Mouse (Mus musculus): ENCODE results near the gene Bcl2l11.

Bcl2l11 gene

DNA sequence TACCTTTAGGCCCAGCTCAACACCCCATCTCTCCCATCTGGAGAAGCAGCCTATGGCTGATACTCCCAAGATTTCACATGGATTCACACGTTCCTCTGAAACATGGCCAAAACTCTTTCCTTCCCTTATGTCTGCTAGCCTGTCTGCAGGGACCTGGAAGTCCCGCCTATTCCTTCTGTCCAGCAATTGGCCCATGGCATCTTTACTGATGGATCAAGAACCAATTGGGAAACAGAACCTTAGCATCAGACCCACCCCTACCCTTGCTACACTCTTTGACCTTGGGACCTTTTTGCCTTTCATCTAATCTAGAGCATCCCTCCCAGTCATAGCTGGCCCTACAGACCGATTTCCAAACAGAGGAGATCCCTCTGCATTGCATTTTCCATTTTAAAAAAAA lies 11.2 kb upstream of the Bcl2l11 start:
- DNase-seq, result no peak

DNA sequence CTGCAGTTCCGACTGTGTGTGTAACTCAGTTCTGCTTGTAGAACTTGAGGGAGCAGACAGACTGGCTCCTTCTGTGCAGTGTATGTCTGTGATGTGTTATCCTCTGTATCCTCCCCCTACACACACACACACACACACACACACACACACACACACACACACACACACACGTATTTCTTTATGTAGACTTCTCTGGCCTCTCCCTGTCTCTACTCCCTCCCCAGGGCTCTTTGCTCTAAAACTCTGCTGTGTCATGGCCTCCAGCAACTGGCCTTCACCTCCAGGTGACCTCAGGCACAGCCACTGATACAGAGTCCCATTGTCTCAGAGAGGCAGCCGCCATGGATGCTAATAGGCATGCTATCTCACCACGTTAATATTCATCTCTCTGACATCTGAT lies 10.3 kb upstream of the Bcl2l11 start:
- DNase-seq, result no peak

DNA sequence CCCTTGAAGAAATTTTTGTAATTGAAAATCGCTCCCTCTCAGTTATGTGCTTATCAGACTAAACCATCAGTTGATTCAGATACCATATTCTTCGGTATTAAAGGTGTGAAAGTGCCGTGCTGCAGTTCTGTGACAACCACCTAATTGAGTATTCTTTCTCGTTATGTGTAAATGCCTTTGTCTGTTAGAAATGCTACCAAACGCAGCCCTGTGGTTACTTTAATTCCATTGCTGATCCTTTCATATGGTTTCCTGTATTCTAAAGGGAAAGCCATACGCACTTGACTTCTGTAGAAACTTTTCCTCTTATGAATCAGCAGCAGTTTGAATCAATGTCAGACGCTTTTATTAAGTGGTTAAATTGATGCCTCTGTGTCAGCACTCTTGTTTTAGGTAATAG lies 8.2 kb upstream of the Bcl2l11 start:
- no peak for DNase-seq

DNA sequence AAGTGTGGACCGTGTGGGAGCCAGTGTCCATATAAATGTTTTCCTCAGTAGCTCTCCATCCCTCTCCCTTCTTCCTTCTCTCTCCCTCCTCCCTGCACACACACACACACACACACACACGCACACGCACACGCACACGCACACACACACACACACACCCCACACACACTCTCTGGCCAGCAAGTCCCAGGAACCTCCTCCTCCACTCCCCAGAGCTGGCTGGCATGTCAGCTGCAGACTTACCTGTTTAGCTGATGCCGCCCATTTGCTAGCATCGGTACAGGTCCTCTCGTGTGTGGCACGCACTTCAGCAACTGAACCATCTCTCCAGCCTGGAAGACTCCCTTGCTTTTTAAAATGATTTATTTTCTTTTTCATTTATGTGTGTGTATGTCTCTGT lies 6.9 kb upstream of the Bcl2l11 start:
- no peak for DNase-seq

DNA sequence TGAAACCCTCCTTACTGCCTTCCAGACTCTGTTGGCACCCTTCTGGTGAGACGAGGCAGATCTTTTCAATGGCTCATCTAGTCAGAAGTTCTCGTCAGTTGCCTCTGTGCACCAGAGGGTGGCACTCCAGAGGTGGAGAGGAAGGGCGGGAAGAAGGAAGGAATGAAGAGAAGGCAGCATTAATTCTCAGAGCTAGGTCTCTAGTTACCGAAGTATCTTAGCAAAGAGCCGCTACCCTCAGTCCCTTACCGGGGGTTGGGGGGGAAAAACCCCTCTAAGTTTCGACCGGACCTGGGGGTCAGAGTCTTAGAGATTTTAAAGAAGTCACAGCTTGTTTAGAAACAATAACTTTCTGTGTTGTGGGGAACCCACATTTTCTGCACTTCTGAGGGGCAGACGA lies 3.3 kb upstream of the Bcl2l11 start:
- peak; percentile 55 to 73 for DNase-seq

DNA sequence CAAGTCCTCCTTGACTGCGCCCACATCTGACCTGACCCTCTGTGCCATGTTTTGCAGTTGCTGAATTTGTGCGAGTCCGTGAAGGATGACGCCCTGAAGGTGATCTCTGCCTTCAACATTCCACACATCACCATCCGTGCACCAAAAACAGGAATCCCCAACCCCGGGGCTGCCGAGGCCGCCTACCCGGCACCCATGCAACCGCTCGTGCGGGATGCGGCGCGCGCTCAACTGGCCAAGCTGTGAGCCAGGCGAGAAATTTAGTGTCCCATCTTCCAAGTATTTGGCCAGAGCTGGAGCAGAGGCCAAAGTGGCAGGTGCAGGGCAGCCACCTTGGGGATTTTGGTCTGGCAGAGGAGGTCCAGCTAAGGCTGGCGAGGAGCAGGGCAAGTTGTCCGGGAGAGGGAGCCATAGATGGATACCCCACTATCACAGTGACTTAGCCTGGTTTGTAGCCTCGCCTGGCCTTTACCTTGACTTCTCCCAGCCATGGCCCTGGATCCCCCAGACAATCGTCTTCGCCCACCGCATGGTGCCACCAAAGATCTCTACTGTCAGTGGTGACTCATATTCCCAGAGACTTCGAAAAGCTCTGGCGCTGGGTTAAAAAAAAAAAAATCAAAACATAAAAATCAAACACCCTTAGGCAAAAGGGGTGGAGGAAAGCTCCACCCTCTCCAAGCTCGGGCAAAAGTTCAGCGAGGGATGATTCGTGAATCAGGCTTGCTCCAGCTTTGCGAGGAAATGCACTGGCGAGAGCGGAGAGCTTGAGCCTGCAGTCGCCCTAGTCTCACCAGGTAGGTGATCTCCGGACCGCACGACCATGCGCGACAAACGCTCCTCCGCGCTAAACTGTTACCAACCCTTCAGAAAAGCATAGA lies 2.7 kb upstream of the Bcl2l11 start:
- DNase-seq, result peak; percentile 47 to 53

DNA sequence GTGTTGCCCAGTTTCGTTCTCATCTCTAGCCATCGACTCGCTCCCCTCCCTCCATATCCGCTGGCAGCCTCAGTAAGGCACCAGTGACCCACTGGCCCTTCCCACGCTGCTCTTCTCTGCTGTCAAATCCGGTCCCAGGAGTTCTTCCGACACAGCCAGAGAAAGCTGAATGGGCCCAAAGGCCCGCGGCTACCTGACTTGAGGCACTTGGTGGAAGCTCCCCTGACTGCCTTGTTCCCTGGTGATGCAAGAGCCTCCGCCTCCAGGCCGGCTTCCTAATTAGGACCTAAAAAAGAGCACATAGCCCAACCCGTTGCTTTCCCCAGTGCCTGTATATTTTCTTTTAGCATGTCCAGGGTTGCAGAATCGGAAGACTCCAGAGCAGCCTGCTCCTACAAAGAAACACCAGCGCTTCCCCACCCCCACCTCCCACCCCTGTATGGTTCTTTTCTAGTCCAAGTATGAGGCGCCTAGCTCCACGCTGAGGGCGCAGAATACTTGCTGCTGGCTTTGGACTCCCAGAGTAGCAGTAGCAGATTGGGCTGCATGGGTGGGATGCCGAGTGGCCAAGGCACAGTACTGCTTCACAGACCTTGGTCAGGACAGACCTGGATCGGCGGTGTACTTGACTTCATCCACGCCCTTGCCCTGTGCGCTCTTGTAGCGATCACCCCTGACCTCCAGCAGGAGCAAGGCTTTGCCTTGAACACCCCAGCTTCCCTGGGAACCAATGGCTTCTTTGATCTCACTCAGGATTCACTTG lies 1.7 kb upstream of the Bcl2l11 start:
- peak in 1 of 2 experiments; percentile 33 for DNase-seq

DNA sequence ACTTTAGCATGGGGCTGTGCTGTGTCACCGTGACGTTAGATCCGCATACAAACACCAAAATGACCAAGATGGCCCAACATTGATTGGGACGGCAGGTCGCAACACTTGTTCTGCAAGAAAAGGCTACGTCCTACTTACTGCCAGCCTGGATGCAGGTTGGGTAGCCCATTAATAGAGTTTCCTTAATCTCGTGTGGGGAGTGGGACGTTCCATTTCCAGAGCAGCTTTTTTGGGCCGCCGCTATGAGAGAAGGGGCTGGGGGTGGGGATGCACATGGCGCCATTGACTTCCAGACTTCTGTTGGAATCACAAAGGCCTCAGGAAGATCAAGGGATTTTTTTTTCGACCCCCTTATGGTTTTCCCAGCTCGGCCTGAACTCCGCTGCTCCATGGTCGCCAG lies 1.1 kb upstream of the Bcl2l11 start:
- peak in 1 of 2 experiments; percentile 12 for DNase-seq

DNA sequence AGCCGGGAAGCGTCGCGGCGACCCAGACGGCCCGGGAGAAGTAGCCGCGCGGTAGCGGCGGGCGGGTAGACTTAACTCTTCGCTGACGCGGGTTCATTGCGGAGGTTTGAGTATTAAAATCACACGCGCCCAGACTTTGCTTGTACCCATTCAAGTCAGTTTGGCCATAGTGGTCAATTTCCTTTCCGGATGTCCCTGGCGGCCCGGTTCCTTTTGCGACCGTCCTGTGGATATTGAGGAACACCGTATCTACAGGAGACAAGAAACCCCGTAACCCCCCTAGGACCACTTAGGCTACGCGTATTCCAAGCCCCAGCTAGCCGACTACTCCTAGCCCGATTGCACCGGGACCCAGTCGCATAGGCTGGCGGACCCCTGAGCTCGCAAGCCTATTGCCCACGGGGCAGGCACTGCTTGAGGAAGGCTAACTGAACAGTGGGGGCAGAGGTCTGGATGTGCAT lies 783 bp downstream of the Bcl2l11 start:
- DNase-seq, result no peak

DNA sequence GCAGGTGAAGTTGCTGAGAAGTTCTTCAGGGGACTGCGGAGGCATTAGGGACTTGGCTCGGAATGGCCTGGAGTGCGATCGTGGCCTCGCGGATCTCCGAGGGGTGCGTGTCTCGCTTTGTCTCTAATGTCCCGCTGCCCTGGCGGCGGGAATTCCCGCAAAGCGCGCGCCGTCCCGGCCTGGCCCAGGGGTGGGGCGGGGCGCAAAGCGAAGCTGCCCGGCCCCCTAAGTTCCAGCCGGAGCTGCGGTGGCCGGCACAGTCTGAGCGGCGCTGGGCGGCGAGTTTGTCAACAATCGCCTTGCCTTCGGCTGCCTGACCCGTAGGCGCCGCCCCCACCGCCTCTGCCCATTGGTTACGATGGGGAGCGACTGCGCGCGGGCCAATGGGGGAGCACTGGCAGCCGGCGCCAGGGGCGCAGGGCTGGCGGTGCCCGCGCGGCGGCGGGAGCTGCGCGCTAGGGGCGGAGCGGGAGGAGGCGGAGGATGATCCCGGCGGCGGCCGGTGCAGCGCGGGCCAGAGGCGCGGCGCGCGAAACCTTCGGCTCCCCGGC lies 1.4 kb downstream of the Bcl2l11 start:
- DNase-seq, result peak; percentile 91 to 95

DNA sequence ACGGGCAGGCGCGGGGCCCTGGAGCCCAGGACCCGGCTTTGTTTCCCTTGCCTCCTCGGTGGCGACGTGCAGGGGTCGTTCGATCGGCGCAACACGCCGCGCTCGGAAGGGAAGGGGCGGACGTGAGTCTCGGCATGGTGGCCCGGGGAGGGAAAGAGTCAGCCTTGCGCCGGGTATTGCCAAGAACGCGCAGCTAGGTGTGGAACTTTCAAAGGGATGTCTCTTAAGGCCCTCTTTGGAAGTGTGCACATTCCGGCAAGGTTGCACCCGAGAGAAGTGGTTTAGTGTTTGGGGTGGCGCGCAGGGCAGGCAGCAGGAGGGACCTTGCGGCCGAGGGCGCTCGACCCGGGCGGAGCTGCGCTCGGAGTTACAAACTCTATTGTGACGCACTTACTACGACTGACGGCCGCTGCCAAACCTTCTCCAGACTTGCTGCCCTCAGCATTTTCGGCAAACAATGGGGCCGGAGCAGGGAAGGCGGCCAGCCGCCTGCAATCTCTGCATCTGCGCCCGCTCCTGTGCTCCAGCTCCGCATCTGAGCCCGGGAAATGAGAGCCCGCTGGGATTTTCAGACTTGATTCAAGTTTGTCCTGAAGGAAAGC lies 2.0 kb downstream of the Bcl2l11 start:
- DNase-seq, result peak; percentile 70 to 71

DNA sequence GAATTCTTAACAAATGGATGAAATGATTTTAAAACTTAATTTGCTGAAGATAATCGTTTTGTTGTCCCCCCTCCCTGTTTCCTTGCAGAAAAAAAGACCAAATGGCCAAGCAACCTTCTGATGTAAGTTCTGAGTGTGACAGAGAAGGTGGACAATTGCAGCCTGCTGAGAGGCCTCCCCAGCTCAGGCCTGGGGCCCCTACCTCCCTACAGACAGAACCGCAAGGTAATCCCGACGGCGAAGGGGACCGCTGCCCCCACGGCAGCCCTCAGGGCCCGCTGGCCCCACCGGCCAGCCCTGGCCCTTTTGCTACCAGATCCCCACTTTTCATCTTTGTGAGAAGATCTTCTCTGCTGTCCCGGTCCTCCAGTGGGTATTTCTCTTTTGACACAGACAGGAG lies 2.7 kb downstream of the Bcl2l11 start:
- no peak for DNase-seq

DNA sequence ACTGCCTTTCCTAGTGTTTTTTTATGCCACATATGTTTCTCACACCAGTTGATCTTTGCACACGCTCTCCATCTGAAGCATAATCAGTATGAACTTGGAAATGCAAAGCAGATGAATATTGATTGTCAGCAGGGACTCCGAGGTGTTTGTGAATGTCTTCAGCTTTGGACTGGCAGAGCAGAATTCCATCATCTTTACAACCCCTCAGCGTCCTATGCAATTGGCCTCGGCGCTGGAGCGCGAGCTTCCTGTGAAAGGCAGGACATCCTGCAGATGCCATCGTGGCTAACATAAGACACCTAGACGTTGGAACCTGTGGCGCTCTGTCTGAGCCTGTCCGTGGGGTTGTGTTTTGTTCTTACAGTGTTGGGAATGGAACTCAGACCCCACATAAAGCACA lies 5.7 kb downstream of the Bcl2l11 start:
- no peak for DNase-seq

DNA sequence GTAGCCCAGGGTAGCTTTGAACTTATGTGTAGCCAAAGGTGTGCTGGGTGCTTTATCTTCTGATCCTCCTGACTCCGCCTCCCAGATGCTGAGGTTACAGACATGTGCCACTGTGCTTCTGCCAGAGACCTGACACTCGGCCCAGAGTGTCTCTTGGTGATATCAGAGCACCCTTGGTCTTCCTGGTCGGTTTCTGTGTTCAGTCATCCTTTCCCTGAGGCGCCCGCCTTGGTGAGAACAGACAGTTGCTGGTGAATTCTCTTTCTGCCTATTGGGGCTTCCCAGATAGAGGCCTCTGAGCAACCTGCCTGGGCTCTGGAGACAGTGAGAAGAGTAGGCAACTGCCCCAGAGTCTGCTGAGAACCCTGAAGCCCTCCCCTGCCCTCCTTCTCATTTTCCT lies 6.8 kb downstream of the Bcl2l11 start:
- DNase-seq, result no peak

DNA sequence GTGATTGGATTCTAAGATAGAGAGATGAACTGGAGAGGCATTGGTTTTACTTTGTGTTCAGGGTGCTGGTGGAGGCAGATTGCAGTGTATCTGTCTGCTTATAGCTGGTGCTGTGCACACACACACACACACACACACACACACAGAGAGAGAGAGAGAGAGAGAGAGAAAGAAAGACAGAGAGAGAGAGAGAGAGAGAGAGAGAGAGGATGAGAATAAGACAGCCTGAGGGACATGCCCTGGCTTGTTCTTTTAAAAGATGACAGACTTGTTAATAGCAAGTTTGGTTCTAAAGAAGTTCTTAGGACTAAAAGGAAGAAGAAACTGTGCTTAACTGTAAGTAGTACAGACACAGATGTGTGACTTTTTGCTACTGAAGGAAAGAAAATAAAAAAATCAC lies 8.0 kb downstream of the Bcl2l11 start:
- DNase-seq, result no peak

DNA sequence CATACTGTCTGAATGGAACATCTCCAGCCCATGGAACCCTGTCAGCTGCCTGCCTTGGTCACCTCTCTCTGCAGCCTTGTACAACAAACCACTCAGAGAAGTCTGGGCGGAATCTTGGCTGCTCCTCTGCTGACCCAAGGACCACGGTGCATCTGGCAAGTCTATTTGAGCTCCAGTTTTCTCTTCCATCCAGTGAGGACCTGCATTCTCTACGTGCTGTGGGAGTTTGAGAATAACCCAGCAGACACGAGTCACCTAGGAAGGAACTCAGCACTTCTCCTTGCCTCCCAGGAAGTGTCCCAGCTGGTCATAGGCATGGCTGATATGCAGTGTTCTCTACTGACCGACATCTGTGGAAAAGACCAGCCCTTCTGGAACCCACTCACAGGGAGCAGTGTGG lies 8.6 kb downstream of the Bcl2l11 start:
- no peak for DNase-seq

DNA sequence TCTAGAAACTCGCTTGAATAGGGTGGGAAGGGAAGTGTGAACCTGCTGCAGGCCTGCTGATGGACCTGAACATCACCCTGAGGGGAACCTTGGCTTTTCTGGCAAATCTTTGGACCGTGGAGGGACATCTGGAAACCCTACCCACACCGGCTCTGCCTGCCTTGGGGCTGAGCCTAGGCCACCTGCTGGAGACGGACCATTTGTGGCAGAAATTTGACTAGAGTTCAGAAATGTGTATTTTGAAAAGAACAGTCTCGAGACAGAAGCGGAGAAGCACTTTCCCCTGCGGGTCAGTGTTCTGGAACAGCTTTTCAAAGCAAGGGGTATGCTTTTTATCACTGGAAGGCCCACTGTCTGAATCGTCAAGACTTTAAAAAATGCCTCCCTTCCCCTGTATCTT lies 9.1 kb downstream of the Bcl2l11 start:
- DNase-seq, result peak in 1 of 2 experiments; percentile 26

DNA sequence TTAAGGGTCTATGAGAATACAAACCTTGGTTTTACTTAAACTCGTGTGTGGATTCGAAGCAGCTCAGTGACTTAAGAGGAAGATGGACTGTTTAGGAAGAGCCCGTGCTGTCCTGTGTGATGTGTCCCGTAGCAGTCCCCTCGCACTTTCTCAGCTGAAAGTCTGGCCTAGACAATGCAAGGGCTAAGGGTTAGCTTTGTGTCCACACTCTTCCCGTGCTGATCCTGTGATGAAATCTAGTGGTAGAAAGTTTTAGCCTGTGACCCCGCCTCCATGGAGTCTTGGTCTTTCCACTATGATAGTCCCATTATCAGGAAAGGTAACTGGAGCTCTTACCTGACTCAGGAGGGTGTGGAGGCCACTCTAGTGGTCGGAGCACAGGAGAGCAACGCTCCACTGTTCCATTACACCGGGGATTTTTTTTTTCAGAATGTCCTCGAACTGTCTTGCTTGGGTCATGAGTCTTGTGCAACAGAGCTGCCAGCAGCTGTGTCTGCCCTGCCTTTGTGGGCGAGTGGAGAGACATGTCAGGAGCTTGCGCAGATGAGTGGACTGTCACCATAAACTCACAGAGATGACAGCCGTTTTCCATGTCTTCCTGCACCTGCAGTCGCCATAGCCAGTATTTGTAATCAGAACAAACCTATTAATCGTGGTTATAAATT lies 11.1 kb downstream of the Bcl2l11 start:
- DNase-seq, result no peak

DNA sequence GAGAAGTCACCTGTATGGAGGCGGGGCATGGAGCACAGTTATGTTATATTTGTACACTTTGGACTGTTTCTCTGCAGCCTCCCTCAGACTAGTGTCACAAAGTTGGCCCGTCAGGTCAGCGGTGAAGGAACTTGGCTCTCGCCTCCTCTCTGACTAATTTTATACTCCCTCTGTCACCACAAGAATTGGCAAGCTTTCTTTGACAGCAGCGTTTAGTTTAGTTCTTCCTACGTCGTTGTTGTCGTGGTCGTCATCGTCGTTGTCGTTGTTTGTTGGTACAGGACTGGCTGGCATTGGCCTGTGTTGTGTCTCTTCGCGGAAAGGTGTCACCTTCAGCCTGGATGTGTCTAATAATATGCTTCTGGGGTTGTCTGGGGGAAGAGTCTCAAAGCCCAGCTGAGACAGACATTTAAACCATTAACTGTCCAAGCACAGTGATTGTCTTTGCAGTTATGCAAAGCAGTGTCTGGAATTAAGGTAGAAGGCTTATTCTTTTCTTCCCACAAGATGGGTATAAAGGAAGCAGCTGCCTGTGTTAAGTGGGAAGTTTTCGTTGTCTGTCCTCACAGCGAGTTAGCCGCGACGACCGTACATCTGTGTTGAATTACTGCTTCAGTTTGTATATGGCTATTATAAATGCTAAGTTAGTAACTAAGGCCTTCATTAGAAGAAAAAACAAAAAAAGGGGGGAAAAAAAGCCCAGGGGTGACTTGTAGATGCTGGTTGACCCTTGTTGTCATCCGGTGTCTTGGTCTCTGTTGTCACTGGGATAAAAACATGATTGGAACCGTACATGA lies 11.8 kb downstream of the Bcl2l11 start:
- peak in 1 of 2 experiments; percentile 22 for DNase-seq

DNA sequence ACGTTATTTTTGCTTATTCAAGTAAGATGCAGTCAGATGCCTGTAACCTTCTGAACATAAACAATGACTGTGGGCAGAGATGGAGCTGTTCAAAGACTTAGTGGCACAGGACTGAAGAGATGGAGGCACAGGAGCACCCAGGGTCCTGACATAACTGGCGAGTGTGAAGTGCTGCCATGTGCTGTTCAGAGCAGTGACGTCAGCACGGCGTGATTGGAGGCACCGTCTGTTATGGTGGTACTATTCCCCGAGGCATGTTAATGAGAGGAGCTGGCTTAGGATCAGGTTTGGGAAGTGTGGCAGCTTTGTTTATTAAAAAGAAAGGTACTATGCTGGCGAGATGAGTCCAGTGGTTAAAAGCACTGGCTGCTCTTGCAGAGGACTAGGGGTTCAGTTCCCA lies 13.1 kb downstream of the Bcl2l11 start:
- DNase-seq, result no peak

DNA sequence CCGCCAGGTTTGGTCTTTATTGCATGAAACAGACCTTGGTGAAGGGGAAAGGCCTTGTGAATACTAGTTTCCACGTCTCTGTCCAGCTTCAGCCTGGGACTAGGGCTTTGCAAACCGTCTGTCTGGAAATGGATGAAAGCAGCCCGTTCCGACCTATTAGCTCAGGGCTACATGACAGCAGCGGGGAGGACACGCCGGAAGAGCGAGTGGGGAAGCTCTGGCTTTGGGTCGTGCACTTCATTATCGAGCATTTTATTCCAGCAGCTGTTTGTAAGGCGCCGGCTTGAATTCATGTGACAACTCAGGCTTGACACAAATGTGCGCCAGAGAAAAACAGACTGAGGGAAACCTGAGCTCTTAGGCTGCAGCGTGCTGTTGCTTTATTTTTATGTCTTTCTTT lies 13.9 kb downstream of the Bcl2l11 start:
- DNase-seq, result peak in 1 of 2 experiments; percentile 17

DNA sequence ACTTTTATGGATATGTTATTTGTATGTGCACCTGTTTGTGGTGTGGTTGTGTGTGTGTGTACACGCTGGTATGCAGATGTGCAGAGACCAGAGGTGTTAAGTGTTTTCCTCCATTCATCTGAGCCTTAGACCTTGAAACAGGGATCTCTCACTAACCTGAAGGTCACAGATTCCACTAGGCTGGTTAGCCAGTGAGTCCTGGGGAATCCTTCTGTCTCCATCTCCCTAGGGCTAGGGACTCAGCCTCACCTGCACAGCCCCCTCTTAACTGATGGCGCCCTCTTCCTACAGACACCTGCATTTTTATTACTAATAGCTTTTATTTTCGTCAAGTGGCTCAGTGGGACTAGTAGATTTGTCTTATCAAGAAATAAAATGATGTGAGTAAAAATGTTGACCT lies 14.3 kb downstream of the Bcl2l11 start:
- DNase-seq, result no peak
